Mouse (Mus musculus): ENCODE results near the gene Tiam2. TPM values are rescaled to one million over a fixed set of nuclear protein-coding genes. Genes with fewer than 3 reads are reported as not detected.

Tiam2 gene
- polyA plus RNA-seq (2015; fragmentation: Nextera tagmentation; extraction: Ambion mirVana), result 37.2 and 51.0 TPM in 2 replicates

DNA sequence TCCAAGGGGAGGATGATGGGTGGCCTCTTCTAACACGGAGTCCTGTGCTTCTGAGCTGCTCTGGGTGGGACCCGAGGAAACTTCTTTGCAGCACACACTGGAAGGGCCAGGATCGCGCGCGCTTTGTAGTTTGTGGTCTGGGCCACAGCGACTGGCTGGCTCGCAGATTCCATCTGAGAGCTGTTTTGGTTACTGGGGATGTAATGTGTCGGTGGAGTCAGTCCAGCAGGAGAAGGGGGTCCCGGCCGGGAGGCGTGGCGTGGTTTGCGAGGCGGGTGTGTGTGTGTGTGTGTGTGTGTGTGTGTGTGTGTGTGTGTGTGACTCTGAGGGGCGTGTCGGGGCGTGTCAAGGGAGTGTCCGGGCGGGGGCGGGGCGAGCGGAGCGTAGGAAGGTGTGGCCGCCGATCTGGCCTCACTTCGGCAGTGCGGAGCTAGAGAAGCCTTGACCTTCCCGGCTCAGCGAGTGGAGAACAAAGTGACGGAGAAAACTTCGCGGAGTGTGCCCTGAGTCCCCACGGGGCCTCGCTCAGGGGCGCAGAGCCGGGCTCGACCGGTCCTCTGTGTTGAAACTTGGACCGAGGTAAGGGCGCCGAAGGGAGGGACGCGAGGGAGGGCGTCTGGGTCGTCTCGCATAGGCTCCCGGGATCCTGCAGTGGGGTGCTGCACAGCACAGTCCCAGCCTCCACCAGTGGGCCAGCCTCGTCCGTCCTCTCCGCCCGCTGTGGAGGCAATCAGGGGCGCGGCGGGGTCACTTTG, at the start of gene Tiam2:
TSS of gene Tiam2 (plus strand) at position 426 of the 755 bp plus-strand sequence.
- H3K36me3 ChIP-seq (ENCODE audit: poor library complexity, severe bottlenecking), result no peaks in the 10 kb centered on the region
- no peaks in the 10 kb centered on the region for H3K9me3 ChIP-seq (replicated peaks)
- peaks cover 35% of the 10 kb centered on the region for H3K27me3 ChIP-seq
- no peak within 1 kb of the TSS; the same call in 1 of the 2 replicates for H3K27ac ChIP-seq
- H3K4me1 ChIP-seq, result peaks cover 21% of the 10 kb centered on the region
- H3K9ac ChIP-seq, result peak within 1 kb of the TSS; percentile 73
- ATAC-seq, result peak; percentile 67
- H3K4me3 ChIP-seq, result peak within 1 kb of the TSS; percentile 56
- WGBS, result under 1% methylated on average over 51 of the region's 55 CpGs
- H3K4me2 ChIP-seq, result peak within 1 kb of the TSS; percentile 84

DNA sequence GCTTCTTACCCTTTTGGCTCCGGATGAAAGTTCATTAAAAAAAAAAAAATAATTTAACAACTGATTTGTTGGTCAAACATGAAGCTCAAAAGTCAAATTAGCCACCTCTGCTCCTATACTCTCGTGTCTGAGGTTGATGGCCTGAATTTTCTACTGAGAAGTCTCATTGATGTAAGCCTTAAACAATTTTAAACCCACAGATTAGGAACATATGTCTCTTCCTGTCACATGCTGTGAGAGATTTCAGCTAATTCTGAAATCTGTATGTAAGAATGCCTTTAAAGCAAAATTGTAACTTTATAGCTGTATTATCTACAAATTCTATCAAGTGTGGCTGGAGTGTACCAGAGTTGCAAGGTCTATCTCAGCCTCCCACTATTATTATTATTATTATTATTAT, 46.1 kb upstream of the Tiam2 start:
- Histone ChIP-seq H3K36me3 (ENCODE audit: poor library complexity, severe bottlenecking) (no peaks in the 10 kb centered on the region), H3K27me3 (no peaks in the 10 kb centered on the region), H3K4me2 (no peak overlapping the region), H3K4me1 (peaks cover 22% of the 10 kb centered on the region), H3K9ac (no peak overlapping the region), H3K27ac (no peak overlapping the region), H3K9me3 (replicated peaks) (no peaks in the 10 kb centered on the region), H3K4me3 (no peak overlapping the region)
- ATAC-seq, result no peak
- 73% methylated on average over 2 of the region's 2 CpGs for whole genome bisulfite sequencing

DNA sequence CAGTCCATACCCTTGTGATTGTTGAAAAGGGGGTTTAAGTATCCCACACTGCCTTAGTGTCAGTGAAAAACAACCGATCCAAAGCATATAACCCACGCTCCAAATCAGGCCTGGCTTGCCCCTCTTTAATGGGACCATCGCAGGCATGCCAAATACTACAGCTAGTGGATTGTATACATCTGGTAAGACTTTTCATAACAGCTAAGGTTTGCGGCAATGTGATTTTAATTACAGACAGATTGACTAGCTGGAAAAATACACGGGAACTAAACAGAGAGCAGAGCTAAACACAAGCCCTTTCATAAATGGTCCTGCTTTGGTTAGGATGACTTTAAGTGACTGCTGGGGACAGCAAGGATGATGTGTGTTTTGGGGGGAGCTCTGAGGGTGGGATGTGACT, 44.4 kb upstream of the Tiam2 start:
- no peak for ATAC-seq
- Histone ChIP-seq H3K9me3 (replicated peaks) (no peaks in the 10 kb centered on the region), H3K9ac (no peak overlapping the region), H3K4me2 (no peak overlapping the region), H3K27ac (no peak overlapping the region), H3K4me3 (no peak overlapping the region), H3K36me3 (ENCODE audit: poor library complexity, severe bottlenecking) (no peaks in the 10 kb centered on the region), H3K4me1 (peaks cover 17% of the 10 kb centered on the region), H3K27me3 (no peaks in the 10 kb centered on the region)
- 86% methylated on average over 5 of the region's 5 CpGs for WGBS

DNA sequence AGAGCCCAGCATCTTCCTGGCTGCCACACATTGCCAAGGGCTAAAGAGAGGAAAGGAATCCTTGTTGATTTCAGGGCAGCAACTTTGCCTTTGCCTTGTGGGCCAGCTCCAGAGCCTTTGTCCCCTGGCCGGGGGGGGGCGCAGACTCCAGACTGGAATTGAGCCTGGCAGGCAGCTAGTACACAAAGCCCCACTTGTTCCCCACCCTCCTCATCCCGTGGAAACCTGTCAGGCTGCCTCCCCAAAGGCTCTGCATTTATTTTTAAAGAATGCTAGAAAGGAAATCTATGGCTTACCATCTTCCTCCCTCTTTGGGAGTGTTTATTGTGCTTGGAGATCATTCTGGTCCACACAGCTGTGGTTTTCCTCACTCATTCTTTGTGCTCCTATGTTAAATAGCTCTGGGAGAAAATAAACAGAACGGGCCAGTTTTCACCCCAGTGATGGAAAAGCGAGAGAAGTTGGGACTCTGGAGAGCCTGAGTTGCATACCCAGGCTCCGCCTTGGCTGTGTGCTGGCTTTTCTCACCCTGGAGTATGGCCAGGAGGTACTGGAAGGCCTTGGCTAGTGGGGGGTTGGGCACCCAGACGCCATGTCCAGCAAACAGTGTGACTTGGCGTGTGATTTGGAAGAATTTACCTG, 41.2 kb upstream of the Tiam2 start:
- Histone ChIP-seq H3K27me3 (no peaks in the 10 kb centered on the region), H3K4me3 (no peak overlapping the region), H3K36me3 (ENCODE audit: poor library complexity, severe bottlenecking) (no peaks in the 10 kb centered on the region), H3K4me2 (no peak overlapping the region), H3K9me3 (replicated peaks) (no peaks in the 10 kb centered on the region), H3K4me1 (peaks cover 17% of the 10 kb centered on the region), H3K27ac (peak overlapping the region; percentile 81), H3K9ac (0 out of 2 replicates have a peak overlapping the region, but pooled peaks have one; percentile 5)
- 41% methylated on average over 8 of the region's 8 CpGs for WGBS
- peak; percentile 78; the same call in 1 of the 2 replicates for ATAC-seq

DNA sequence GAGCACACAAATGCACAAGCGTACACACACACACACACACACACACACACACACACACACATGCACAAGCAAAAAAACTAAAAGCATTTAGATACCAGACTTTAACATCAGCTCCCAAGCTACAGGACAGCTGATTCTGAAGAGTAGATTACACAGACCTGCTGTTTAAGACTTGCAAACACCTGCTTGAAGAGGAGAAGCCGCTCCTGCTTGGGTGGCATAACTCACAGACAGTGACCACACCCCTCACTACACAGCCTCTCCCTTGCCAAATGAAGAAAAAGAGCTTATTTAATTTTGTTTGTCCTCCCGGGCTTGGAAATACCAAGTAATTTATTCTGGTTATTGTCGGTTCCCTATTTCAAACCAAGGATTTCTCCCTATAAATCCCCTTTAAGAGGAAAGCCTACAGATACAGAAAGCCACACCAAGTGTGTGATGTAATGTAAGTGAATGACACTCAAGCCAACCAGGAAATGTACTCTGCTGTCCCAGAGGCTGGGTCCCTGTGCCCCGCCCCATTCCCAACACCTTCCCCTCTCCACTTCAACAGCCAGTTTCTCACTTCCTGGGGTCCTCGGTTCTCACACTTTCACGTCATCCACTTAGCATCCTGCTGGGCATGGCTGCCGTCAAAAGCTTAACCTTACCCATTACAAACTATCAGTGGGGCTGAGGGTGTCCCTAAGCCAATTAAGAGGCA, 40.1 kb upstream of the Tiam2 start:
- H3K4me1 ChIP-seq, result peaks cover 17% of the 10 kb centered on the region
- H3K4me3 ChIP-seq, result no peak overlapping the region
- no peak overlapping the region for H3K4me2 ChIP-seq
- H3K27me3 ChIP-seq, result no peaks in the 10 kb centered on the region
- H3K9ac ChIP-seq, result no peak overlapping the region
- H3K9me3 ChIP-seq (replicated peaks), result no peaks in the 10 kb centered on the region
- no peaks in the 10 kb centered on the region for H3K36me3 ChIP-seq (ENCODE audit: poor library complexity, severe bottlenecking)
- WGBS, result 62% methylated on average over 8 of the region's 8 CpGs
- no peak for ATAC-seq
- H3K27ac ChIP-seq, result no peak overlapping the region

DNA sequence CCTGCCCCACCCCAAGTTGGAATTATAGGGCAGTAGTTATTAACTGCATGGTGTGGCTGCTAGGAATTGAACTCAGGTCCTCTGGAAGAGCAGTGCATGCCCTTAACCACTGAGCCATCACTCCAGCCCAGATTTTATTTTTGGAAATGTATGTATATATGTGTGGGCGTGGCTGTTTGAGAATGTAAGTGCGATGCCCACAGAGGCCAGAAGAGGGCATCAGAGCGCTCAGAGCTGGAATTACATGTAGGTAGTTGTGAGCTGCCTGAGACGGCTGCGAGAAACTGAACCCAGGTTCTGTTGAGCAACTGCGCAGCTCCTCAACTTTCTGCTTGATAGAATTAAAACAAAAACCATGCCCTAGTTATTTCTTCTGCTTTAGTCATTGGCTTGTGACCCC, 38.0 kb upstream of the Tiam2 start:
- peaks cover 11% of the 10 kb centered on the region; the same call in 1 of the 2 replicates for H3K36me3 ChIP-seq (ENCODE audit: poor library complexity, severe bottlenecking)
- peaks cover 17% of the 10 kb centered on the region for H3K4me1 ChIP-seq
- no peak overlapping the region for H3K4me3 ChIP-seq
- H3K4me2 ChIP-seq, result no peak overlapping the region
- H3K27ac ChIP-seq, result no peak overlapping the region
- 25% methylated on average over 6 of the region's 6 CpGs for WGBS
- H3K27me3 ChIP-seq, result no peaks in the 10 kb centered on the region
- H3K9me3 ChIP-seq (replicated peaks), result no peaks in the 10 kb centered on the region
- no peak; the same call in 1 of the 2 replicates for ATAC-seq
- no peak overlapping the region for H3K9ac ChIP-seq

DNA sequence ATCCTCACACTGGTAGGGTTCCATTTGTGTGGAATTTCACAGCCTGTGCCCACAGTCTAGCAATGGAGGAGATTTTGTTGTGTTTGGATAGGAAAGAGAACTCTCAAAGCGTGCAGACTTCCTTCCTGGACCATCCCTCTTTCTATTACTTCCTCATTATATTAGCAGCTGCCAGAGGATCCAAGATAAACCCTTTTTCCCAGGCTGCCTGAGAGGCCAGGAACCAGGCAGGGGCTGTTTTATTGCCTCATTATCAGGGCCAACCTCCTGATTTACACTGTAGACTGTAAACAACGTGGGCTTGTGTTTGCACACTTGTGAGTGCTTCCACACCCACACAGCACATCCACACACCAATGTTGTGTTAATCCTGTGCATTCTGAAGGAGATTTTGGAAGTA, 31.3 kb upstream of the Tiam2 start:
- ATAC-seq, result no peak
- no peak overlapping the region for H3K27ac ChIP-seq

DNA sequence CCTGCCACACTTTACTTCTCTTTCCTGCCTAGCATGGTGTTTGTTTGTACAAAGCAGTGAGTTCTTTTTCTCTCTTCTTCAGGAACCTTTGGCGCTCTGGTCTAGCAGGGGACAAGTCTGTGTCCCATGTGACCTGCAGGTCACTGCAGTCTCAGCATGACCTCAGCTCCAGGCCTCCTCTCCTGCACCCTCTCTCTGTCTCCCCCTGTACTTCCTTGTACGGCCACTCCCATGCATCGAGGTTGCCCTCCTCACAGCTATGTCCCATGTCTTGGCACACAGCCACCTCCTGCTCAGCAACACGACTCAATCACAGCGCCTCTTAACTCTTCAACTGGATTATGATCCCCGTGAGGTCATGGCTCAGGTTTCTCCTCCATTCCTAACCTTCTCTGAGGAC, 26.9 kb upstream of the Tiam2 start:
- Histone ChIP-seq H3K4me2 (no peak overlapping the region), H3K27ac (no peak overlapping the region), H3K4me3 (no peak overlapping the region), H3K9ac (no peak overlapping the region), H3K9me3 (replicated peaks) (no peaks in the 10 kb centered on the region), H3K4me1 (no peaks in the 10 kb centered on the region), H3K36me3 (ENCODE audit: poor library complexity, severe bottlenecking) (peaks cover 5% of the 10 kb centered on the region; the same call in 1 of the 2 replicates), H3K27me3 (no peaks in the 10 kb centered on the region)
- WGBS, result 78% methylated on average over 6 of the region's 6 CpGs
- ATAC-seq, result no peak

More for the DNA sequence above, 31.3 kb upstream of the Tiam2 start:
- H3K4me1 ChIP-seq, result no peaks in the 10 kb centered on the region
- peaks cover 25% of the 10 kb centered on the region; the same call in 1 of the 2 replicates for H3K36me3 ChIP-seq (ENCODE audit: poor library complexity, severe bottlenecking)
- no peaks in the 10 kb centered on the region for H3K9me3 ChIP-seq (replicated peaks)
- whole genome bisulfite sequencing, result 69% methylated on average over 2 of the region's 2 CpGs
- H3K9ac ChIP-seq, result no peak overlapping the region
- H3K4me3 ChIP-seq, result no peak overlapping the region
- H3K4me2 ChIP-seq, result no peak overlapping the region
- H3K27me3 ChIP-seq, result no peaks in the 10 kb centered on the region

DNA sequence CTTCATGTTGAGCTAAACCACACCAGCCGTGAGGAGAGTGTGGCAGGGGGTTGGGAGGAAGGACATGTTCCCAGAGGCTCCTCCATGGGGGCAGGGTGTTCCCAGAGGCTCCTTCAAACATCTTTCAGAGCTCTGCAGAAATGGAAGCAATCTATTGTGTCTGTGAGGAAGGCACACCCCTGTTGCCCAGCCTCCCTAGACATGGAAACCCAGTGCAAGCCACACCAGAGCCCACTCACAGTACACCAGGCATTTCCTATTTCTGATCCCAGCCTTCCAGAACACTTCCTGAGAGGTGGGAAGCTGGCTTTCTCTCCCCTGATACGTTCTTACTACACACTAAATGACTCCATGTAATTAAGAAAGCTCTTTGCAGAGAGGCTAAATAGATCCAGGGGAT, 20.4 kb upstream of the Tiam2 start:
- no peak overlapping the region for H3K9ac ChIP-seq
- no peak overlapping the region for H3K4me2 ChIP-seq
- no peaks in the 10 kb centered on the region for H3K27me3 ChIP-seq
- 0 out of 2 replicates have a peak, but pooled peaks cover 6% of the 10 kb centered on the region for H3K36me3 ChIP-seq (ENCODE audit: poor library complexity, severe bottlenecking)
- no peak overlapping the region for H3K27ac ChIP-seq
- WGBS, result 36% methylated on average over 2 of the region's 2 CpGs
- no peaks in the 10 kb centered on the region for H3K9me3 ChIP-seq (replicated peaks)
- ATAC-seq, result no peak
- no peak overlapping the region for H3K4me3 ChIP-seq
- H3K4me1 ChIP-seq, result no peaks in the 10 kb centered on the region; the same call in 1 of the 2 replicates

DNA sequence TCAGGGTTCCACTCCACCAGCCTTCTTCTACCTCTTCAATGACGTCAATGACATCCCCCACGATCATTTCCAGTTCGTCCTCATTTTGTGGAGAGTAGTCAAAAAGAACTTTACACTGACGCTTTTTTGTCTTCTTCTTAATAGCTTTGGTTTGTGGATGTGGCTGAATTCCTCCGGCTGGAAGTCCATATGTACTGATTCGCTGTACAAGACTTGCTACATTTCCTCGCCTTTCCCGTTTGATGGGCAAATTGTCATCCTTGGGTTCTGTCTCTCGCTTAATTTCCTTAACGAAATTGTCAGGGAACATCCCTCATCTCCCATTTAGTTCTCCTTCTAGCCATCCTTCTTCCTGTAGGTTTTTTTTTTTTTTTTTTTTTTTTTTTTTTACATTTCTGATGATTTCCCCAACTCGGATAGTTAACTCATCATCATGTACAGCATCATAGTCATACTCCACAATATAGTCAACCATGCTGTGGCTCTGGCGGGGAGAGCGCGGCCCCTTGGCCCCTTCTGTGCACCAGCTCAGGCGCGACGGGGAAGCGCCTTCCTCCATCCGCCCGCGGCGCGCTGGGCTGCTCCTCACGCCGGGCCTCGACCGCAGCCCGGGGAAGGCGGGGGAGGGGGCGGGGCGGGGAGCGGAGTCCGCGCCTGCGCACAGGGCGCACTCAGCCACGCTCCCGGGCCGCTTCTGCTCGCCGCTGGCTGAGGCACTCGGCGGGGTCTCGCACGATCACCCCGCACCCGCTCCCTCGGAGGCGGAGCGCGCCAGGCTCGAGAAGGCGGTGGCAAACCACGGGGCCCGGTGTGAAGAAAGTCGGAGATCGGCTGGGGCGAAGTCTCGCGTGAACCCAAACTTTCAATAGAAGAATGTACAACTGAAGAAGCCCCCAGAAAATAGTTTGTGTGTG, 12.4 kb upstream of the Tiam2 start:
- no peaks in the 10 kb centered on the region for H3K36me3 ChIP-seq (ENCODE audit: poor library complexity, severe bottlenecking)
- peak overlapping the region; percentile 67 for H3K4me2 ChIP-seq
- ATAC-seq, result peak; percentile 98
- H3K9ac ChIP-seq, result peak overlapping the region; percentile 57; the same call in 1 of the 2 replicates
- H3K27ac ChIP-seq, result no peak overlapping the region
- WGBS, result 5% methylated on average over 54 of the region's 60 CpGs
- no peaks in the 10 kb centered on the region; the same call in 1 of the 2 replicates for H3K27me3 ChIP-seq
- no peaks in the 10 kb centered on the region for H3K9me3 ChIP-seq (replicated peaks)
- H3K4me1 ChIP-seq, result 0 out of 2 replicates have a peak, but pooled peaks cover 8% of the 10 kb centered on the region
- peak overlapping the region; percentile 40 for H3K4me3 ChIP-seq

DNA sequence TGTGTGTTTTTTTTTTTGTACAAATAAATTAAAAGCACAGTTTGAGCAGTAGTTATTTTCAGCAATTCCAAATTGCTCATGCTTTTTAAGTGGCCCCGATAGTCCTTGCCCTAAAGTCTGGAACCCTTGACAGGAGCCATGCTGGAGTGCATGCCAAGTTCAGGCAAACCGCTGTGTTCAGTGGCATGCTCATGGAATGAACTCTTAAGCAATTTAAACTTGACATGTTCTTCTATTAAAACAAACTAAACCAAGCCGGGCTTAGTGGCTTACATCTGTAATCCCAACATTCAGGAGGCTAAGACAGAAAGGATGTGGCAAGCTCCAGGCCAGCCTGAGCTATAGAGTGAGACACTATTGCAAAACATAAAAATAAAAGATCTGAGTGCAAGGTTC, 11.8 kb upstream of the Tiam2 start:
- Histone ChIP-seq H3K9me3 (replicated peaks) (no peaks in the 10 kb centered on the region), H3K4me1 (0 out of 2 replicates have a peak, but pooled peaks cover 8% of the 10 kb centered on the region), H3K4me2 (peak overlapping the region; percentile 67), H3K27me3 (no peaks in the 10 kb centered on the region; the same call in 1 of the 2 replicates), H3K9ac (no peak overlapping the region; the same call in 1 of the 2 replicates), H3K36me3 (ENCODE audit: poor library complexity, severe bottlenecking) (no peaks in the 10 kb centered on the region), H3K4me3 (peak overlapping the region; percentile 40), H3K27ac (no peak overlapping the region)
- ATAC-seq, result no peak
- 39% methylated on average over 3 of the region's 3 CpGs for WGBS

Data from forebrain, embryonic 13.5 days (tissue).